Mouse (Mus musculus) left cerebral cortex, adult 8-10 months (tissue): ENCODE data around the gene Dus2. TPM values are rescaled to one million over a fixed set of nuclear protein-coding genes. Genes with fewer than 3 reads are reported as not detected.
"Not testable (repeated sequence)": the region's sequence is repeated elsewhere in the genome, so short reads cannot be mapped to it uniquely, and the experiment has no call there.

ENCODE experiments used
- DNase-seq, 2 experiments: peaks; one replicate each; pipeline ENCODE4 v3.0.0; 2022; ENCODE audit warnings: low spot score in 2 of 2
- total RNA-seq, 4 experiments: library from RNA; stranded (reverse); gene quantifications; 2 replicates each; pipeline ENCODE4 v1.2.4; 2022

Dus2 gene
- 10 to 100 TPM; 18.0 to 23.1 (median 20.5) TPM for total RNA-seq

DNA sequence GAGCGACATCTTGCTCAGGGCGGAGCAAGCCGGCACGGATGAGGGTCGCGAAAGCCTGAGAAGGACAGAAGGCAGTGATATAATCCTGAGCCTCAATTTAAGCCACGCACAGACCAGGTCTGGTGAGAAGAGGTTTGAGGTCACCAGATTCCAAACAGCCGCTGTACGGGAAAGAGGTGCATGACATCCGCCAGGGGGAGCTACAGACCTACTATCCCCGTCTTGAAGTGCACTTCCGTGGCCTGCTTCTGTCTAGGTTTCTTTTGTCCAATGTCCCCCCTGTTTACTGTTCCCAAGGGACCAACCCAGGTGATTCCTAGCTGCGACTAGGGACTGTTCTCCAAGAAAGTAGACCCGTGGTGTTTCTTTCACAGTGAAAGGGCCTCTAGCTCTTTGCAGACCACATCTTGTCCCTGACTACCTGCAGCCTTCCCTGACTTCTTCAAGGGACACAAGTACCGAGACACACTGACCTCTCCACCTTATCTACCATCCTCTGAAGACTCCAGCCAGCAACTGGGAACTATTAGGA is at the start of gene Dus2:
Gene Dus2, plus strand, starts transcription at position 482 of the 532 bp plus-strand sequence.
- peak in 1 of 2 experiments; percentile 23 for DNase-seq

DNA sequence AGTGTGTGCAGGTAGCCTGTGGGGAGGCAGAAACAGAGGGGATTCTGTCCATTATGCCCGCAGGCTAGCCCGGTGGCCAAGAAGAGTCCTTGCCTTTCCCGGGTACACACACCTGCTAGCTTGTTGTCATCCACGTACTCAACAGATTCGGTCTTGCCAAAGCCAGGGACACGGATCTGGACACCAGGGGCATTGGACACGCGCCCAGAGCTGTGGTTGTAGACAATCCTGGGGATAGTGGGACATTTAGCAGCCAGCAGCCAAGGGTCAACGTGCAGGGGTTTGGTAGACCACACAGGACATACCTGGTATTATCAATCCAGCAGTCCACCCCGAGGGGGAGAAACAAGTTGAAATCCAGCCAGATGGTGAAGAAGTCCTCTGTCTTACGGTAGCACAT is 49.1 kb upstream of the Dus2 start:
- DNase-seq: no peak

GRCm38 (mm10) chr8:105942542-105942941 is 48.6 kb upstream of the Dus2 start:
- DNase-seq: no peak

GRCm38 (mm10) chr8:105943321-105943739 is 47.8 kb upstream of the Dus2 start, which contains the start of gene Lcat:
Gene Lcat, minus strand, starts transcription at chr8:105943382.
- DNase-seq: no peak

GRCm38 (mm10) chr8:105949350-105949749 is 41.8 kb upstream of the Dus2 start:
- no peak for DNase-seq

DNA sequence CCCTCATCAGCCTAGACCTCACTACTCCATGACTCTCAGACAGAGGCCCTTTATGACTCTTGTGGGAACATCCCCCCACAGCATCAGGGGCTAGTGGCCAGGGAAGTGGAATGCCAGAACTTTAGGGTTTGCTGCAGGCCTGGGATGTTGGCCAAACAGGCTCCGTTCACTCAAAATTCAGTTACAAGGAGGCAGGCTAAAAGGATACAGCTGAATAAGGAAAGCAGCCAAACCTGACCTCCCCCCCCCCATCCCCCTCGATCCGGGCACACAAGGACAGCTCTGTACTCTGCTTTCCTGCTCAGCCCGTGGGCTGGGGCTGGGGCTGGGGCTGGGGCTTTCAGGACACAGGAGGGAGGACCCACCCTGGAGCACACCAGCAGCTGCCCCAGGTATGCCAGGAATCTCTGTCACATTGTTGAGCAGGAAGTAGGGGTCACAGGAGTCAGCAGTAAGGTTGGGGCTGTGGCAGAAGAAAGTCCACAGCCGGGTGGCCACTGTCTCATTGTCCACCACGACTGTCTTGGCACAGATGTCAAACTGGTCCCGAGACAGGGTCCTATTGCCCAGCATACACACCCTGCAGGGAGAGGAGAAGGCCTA is 40.0 kb upstream of the Dus2 start:
- no peak for DNase-seq

DNA sequence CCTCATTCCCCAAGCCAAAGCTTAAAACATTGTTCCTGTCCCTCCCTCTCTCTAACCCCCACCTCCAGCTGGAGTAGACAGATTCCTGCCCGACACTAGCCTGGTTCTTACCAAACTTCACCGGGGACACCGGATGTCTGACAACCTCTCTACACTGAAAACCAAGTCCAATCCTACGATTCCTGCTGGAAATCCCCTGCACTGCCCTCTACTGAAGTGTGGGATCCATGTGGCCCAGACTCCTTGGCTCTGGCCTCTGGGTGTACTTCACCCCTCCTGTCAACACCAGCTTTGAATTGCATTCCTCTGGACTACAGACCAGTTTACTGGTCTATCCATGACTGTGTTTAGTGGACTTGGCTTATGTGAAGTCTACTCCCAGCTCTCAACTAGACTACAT is 34.6 kb upstream of the Dus2 start:
- DNase-seq: no peak

- no peak for DNase-seq
These were observed 33.3 kb upstream of the Dus2 start for GRCm38 (mm10) chr8:105957813-105958212.

DNA sequence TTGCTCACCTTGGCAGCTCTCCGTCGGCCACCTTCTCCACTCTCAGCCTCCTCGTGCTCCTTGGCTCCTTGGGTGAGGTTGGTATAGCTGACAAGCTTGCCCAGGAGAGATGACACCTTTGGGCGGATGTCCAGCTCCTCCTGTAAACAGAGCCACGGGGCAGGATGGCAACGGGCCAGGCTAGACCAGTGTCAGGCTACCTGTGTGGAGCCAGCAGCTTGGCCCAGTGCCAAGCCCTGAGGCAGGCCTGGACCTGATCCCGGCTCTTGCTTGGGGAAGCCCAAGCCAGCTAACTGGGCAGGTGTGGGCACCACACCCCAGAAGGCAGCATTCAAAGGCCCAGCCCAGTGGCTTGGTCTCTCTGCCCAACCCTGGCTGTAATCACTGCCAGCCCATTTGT is 31.8 kb upstream of the Dus2 start:
- DNase-seq: no peak

DNA sequence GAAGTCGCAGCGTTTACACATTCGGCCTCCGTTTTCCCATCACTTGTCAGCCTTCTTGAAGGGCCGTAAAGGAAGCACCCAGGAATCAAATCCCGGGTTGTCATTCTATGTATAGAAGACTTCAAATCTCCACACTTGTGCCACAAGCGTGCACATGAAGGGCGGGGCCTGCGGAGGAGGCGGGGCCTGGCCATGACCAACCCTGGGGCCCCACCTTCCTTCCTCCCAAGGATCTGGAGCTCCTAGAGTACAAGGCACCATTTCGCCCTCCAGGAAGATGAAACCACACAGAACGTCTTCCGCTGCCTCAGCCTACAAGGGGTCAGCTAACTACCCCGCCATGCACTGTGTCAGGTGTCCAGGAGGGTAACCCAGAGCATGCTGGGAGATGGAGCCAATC is 30.0 kb upstream of the Dus2 start:
- no peak for DNase-seq

DNA sequence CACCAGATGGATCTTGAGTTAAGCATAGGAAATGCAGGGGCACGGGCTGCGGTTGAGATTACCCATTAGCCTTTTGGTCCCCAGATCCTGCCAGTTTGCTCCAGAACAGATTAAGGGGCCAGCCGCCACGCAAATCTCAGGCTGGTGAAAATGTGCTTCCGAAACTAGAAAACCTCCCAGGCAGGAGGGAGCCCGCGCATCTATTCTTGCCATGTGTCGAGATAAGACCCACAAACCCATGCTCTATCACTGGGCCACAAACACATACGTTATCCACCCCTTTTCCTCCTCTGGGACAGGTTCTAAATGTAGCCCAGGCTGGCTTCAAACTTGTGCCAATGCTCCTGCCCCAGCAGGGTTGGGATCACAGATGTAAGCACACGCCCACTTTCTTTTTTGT is 29.6 kb upstream of the Dus2 start:
- DNase-seq: no peak

DNA sequence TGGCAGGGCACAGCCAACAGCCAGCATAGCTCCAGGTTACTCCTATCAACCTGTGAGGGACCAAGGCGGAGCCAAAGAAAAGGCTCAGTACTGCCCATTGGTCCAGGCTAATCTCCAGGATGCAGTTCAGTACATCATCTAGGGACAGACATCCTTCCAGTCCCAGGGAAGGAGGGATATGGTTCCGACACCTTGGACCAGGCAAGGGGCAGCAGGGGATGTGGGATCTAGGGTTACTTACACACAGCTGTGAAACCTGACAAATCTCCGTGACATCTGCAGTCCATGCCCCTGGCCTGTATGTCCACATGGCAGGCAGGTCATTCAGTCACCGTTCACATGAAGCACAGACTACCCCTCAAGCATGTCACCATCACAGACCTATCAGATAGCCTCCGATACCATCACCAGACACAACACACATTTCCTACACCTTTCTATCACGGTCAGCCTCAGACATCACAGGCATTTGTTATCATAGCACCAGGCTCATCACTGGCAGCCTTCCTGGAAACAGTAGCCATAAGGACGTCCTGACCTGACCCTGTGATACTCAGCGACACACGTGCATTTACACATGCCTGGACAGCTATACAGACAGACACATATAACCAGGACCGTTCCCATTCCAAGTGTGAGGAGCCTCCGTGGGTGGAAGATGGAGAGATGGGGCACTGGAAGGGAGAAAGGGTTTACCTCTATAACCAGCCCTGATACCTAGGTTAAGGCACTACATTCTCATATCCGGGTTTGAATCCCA is 26.5 kb upstream of the Dus2 start:
- no peak for DNase-seq

- DNase-seq: no peak
These were observed 25.8 kb upstream of the Dus2 start for GRCm38 (mm10) chr8:105965266-105965904.

DNA sequence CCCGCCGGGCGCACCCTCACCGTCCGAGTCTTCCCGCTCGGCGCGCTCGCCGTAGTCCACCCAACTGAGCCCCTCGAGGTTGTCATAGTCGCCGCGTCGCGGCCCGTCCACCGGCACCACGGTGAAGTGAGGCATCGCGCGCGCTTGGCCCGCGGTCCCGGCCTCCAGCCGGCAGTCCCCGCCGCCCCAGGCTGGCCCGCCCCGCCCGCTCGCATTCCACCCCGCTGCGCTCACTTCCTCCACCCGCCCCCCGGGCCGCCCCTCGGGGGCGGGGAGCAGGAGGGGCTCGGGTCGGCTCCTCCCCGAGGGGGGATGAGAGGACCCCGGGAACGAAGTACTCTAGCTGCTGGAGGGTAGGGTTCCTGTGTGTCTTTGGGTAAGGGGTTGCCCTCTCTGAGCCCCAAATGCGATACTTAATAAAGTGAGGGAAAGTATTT is 25.2 kb upstream of the Dus2 start, which contains the start of gene Slc12a4:
Gene Slc12a4, minus strand, starts transcription at position 193 of the 437 bp plus-strand sequence.
- no peak for DNase-seq

- no peak for DNase-seq
These were observed 24.3 kb upstream of the Dus2 start for GRCm38 (mm10) chr8:105966692-105967311.

GRCm38 (mm10) chr8:105969367-105969766 is 21.8 kb upstream of the Dus2 start:
- no peak for DNase-seq

DNA sequence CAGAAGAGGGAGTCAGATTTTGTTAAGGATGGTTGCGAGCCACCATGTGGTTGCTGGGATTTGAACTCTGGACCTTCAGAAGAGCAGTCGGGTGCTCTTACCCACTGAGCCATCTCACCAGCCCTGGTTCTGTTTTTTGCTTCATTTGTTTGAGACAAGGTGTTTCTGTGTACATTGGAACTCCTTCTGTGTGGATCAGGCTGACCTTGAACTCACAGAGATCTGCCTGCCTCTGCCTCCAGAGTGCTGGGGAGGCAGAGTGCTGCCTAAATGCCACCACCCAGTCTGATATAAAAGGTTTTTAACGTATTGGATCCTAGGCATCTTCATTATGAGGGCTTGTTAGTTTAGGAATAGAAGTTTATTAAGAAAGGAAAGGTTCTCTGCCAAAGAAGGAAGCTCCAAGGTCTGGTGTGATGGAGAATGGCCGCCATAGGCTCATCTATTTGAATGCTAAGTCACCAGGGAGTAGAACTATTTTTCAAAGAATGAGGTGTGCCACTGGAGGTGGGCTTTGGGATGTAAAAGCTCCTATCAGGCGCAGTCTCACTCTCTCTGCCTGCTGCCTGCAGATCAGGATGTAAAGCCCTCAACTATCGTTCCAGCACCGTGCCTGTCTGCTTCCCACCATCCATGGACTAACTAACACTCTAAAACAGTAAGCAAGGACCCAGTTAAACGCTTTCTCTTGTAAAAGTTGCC is 20.0 kb upstream of the Dus2 start:
- DNase-seq: no peak

DNA sequence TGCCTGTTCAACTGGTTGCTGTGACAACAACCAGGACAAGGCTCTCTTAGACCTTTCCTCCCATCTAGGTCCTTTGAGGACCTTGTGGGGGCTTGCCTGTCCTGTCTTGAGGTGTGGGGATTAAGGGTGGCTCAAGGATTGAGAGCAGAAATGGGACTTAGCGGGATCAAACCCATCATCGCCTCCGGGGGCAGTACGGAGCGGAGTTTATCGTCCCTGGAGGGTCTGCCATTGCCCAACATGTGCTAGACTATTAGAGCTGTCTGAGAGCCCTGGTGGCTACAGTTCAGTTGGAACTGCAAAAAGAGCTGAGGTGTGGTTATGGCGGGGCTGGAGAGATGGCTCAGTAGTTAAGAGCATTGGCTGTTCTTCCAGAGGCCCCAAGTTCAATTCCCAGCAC is 15.8 kb upstream of the Dus2 start:
- DNase-seq: no peak

DNA sequence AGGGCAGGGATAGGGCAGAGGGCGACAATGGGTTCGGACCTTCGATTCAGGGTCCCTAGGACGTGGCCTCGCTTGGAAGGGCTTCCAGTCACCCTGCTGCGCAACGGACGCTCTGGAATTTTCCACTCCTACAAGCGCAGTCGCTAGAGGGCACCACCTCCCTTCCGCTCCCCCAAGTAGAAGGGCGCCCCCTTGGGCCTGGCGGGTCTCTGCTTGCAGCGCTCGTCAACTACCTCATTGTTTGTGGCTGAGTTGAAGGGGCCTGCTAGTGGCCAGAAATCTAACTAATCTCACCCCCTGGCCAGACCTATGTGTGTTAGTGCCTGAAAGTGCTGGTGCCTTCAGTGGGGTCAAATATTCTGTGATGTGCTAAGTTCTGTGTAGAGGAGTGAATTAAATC is 11.8 kb upstream of the Dus2 start, which contains the start of gene Dpep3:
Gene Dpep3, minus strand, starts transcription at position 105 of the 400 bp plus-strand sequence.
- DNase-seq: no peak

GRCm38 (mm10) chr8:105981146-105981545 is 10.0 kb upstream of the Dus2 start:
- DNase-seq: no peak

GRCm38 (mm10) chr8:105983406-105983805 is 7.7 kb upstream of the Dus2 start:
- DNase-seq: not testable (repeated sequence)
